Mouse (Mus musculus): ENCODE measurements around the gene Hist1h4a. TPM values are rescaled to one million over a fixed set of nuclear protein-coding genes. Genes with fewer than 3 reads are reported as not detected.
A peak's percentile ranks its signal among the peaks of the same experiment; 100 is the strongest.

Gene Hist1h4a
- polyA plus RNA-seq, 1 experiment, result 5.4 TPM

DNA sequence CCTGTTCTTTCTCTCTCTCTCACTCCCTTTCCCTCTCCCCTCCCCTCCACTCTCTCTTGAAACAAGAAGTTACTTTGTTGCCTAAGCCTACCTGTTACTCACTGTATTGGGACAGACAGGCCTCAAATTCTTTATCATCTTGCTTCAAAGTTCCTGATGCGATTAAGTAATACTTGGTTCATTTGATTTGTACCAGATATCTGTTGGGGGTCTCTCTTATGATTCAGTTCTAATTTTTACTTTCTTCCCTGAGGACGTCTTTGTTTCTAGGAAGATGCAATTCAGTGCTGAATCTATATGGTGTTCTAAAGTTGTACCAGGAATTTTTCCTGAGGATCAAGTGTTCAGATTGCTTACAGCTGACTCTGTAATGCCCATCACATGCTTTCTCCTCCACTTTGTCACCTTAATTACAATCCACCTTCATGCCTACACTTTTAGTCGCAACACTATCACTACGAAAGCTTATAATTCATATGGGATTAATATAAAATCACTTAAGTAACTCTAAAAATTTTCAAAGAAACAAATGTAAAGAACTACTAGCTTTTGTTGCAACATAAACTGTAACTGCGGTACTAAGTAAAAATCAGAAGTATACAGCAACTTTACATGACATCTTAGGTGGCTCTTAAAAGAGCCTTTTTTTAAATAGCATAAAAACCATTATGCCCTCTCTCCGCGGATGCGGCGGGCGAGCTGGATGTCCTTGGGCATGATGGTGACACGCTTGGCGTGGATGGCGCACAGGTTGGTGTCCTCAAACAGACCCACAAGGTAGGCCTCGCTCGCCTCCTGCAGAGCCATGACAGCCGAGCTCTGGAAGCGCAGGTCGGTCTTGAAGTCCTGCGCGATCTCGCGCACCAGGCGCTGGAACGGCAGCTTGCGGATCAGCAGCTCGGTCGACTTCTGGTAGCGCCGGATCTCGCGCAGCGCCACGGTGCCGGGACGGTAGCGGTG is 16.3 kb downstream of the Hist1h4a start:
- Histone ChIP-seq H3K4me1 (ENCODE audit: control insufficient read depth, insufficient read depth, low read length) (peaks cover 8% of the 10 kb centered on the region), H3K4me3 (ENCODE audit: insufficient read depth, low read length) (peak overlapping the region; percentile 47), H3K27ac (ENCODE audit: insufficient read depth, low read length) (peak overlapping the region; percentile 66)
- no peak for TF ChIP-seq CTCF (IDR thresholded peaks at IDR 0.05; ENCODE audit: borderline replicate concordance, insufficient read depth, low read length)
- peak; percentile 76 for TF ChIP-seq POLR2A (IDR thresholded peaks at IDR 0.05; ENCODE audit: low read depth, low read length)

GRCm38 (mm10) chr13:23743963-23744362 is 17.1 kb downstream of the Hist1h4a start:
- TF ChIP-seq POLR2A (IDR thresholded peaks at IDR 0.05; ENCODE audit: low read depth, low read length), result no peak; the same call in 1 of the 2 replicates
- no peak for TF ChIP-seq CTCF (IDR thresholded peaks at IDR 0.05; ENCODE audit: borderline replicate concordance, insufficient read depth, low read length)
- Histone ChIP-seq H3K4me1 (ENCODE audit: control insufficient read depth, insufficient read depth, low read length) (peaks cover 6% of the 10 kb centered on the region), H3K4me3 (ENCODE audit: insufficient read depth, low read length) (no peak overlapping the region; the same call in 1 of the 2 replicates), H3K27ac (ENCODE audit: insufficient read depth, low read length) (peak overlapping the region; percentile 66; the same call in 1 of the 2 replicates)

GRCm38 (mm10) chr13:23743215-23743614 is 17.8 kb downstream of the Hist1h4a start:
- H3K27ac ChIP-seq (ENCODE audit: insufficient read depth, low read length), result no peak overlapping the region
- H3K4me3 ChIP-seq (ENCODE audit: insufficient read depth, low read length), result no peak overlapping the region
- TF ChIP-seq CTCF (IDR thresholded peaks at IDR 0.05; ENCODE audit: borderline replicate concordance, insufficient read depth, low read length) (no peak), POLR2A (IDR thresholded peaks at IDR 0.05; ENCODE audit: low read depth, low read length) (no peak)
- peaks cover 6% of the 10 kb centered on the region; the same call in 1 of the 2 replicates for H3K4me1 ChIP-seq (ENCODE audit: control insufficient read depth, insufficient read depth, low read length)

GRCm38 (mm10) chr13:23742007-23742406 is 19.0 kb downstream of the Hist1h4a start:
- Histone ChIP-seq H3K27ac (ENCODE audit: insufficient read depth, low read length) (no peak overlapping the region), H3K4me1 (ENCODE audit: control insufficient read depth, insufficient read depth, low read length) (peaks cover 6% of the 10 kb centered on the region; the same call in 1 of the 2 replicates), H3K4me3 (ENCODE audit: insufficient read depth, low read length) (no peak overlapping the region)
- no peak for TF ChIP-seq CTCF (IDR thresholded peaks at IDR 0.05; ENCODE audit: borderline replicate concordance, insufficient read depth, low read length)
- no peak for TF ChIP-seq POLR2A (IDR thresholded peaks at IDR 0.05; ENCODE audit: low read depth, low read length)

DNA sequence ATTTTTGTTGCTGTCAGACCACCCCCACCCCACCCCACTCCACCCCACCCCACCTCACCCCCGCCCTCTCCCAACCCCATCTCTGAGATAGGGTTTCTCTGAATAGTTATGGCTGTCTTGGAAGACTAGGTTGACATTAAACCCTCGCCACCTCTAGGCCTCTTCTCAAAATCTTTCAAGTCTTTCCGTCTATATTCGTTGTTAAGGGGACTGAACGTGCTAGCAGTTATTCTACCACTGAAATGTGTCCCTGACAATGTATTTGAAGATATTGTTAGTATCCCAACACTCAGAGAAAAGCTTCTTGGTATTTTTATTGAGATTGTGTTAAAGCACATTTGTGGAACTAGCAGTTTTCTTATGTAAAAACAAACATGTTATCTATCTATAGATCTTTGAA is 20.1 kb downstream of the Hist1h4a start:
- H3K4me3 ChIP-seq (ENCODE audit: insufficient read depth, low read length), result no peak overlapping the region
- peaks cover 6% of the 10 kb centered on the region; the same call in 1 of the 2 replicates for H3K4me1 ChIP-seq (ENCODE audit: control insufficient read depth, insufficient read depth, low read length)

DNA sequence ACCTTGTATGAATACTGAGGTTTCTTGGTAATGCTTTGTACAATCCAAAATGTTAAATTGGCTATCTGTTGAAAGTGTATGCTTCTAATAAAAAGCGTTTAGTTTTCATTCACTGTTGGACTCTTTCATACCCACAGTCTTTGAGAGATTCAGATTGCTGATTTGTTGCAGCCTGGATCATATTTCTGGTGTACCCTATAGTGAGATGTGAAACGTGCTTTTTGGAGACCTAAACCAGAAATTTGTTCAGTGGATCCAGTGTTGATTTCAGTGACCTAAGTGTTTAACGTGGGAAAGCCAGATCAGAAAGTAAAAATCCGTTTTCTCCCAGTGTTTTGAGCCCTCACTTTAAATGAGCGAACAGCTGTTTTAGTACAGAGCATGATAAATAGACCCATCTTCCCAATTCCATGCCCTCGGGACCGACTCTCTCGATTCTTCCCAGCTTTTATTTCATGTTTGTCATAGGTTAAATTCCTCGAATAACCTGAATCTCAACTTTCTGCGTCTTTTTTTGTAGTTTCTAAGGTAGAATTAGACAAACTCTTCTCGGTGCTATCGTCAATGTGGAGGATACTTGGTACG is 20.7 kb downstream of the Hist1h4a start:
- Histone ChIP-seq H3K27ac (ENCODE audit: insufficient read depth, low read length) (peak overlapping the region; percentile 96), H3K4me3 (ENCODE audit: insufficient read depth, low read length) (peak overlapping the region; percentile 83), H3K4me1 (ENCODE audit: control insufficient read depth, insufficient read depth, low read length) (peaks cover 6% of the 10 kb centered on the region)
- TF ChIP-seq POLR2A (IDR thresholded peaks at IDR 0.05; ENCODE audit: low read depth, low read length), result peak; percentile 45; the same call in 1 of the 2 replicates
- TF ChIP-seq CTCF (IDR thresholded peaks at IDR 0.05; ENCODE audit: borderline replicate concordance, insufficient read depth, low read length), result no peak

More for the DNA sequence above, 20.1 kb downstream of the Hist1h4a start:
- TF ChIP-seq POLR2A (IDR thresholded peaks at IDR 0.05; ENCODE audit: low read depth, low read length) (no peak), CTCF (IDR thresholded peaks at IDR 0.05; ENCODE audit: borderline replicate concordance, insufficient read depth, low read length) (no peak)
- H3K27ac ChIP-seq (ENCODE audit: insufficient read depth, low read length), result no peak overlapping the region

DNA sequence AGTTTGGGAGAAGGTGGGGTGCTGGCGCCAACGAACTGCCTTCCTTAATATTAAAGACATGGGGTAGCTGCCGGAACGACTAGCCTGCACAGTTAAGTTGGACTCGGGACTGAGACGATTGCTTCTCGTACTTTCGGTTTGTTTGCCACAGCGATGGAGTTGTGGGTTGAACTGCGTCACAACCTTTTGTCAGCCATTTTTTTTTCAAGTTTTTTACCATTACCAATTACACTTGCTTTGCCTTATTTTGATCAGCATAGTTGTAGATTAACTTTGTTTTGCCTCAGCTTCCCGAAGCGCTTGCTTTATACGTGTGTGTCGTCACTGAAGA is 21.1 kb downstream of the Hist1h4a start:
- peak overlapping the region; percentile 96 for H3K27ac ChIP-seq (ENCODE audit: insufficient read depth, low read length)
- TF ChIP-seq POLR2A (IDR thresholded peaks at IDR 0.05; ENCODE audit: low read depth, low read length) (peak; percentile 67), CTCF (IDR thresholded peaks at IDR 0.05; ENCODE audit: borderline replicate concordance, insufficient read depth, low read length) (no peak)
- peaks cover 6% of the 10 kb centered on the region for H3K4me1 ChIP-seq (ENCODE audit: control insufficient read depth, insufficient read depth, low read length)
- H3K4me3 ChIP-seq (ENCODE audit: insufficient read depth, low read length), result peak overlapping the region; percentile 83

GRCm38 (mm10) chr13:23739069-23739921 is 21.7 kb downstream of the Hist1h4a start:
- H3K4me1 ChIP-seq (ENCODE audit: control insufficient read depth, insufficient read depth, low read length), result peaks cover 6% of the 10 kb centered on the region
- peak overlapping the region; percentile 83 for H3K4me3 ChIP-seq (ENCODE audit: insufficient read depth, low read length)
- TF ChIP-seq POLR2A (IDR thresholded peaks at IDR 0.05; ENCODE audit: low read depth, low read length) (peak; percentile 84), CTCF (IDR thresholded peaks at IDR 0.05; ENCODE audit: borderline replicate concordance, insufficient read depth, low read length) (no peak)
- H3K27ac ChIP-seq (ENCODE audit: insufficient read depth, low read length), result peak overlapping the region; percentile 96

GRCm38 (mm10) chr13:23738677-23739068 is 22.4 kb downstream of the Hist1h4a start, which contains the start of gene Hist1h1c:
Gene Hist1h1c (plus strand): TSS chr13:23738808.
- Histone ChIP-seq H3K4me3 (ENCODE audit: insufficient read depth, low read length) (peak within 1 kb of the TSS; percentile 83), H3K4me1 (ENCODE audit: control insufficient read depth, insufficient read depth, low read length) (peaks cover 4% of the 10 kb centered on the region; the same call in 1 of the 2 replicates), H3K27ac (ENCODE audit: insufficient read depth, low read length) (peak within 1 kb of the TSS; percentile 96)
- peak; percentile 99 for TF ChIP-seq POLR2A (IDR thresholded peaks at IDR 0.05; ENCODE audit: low read depth, low read length)
- no peak for TF ChIP-seq CTCF (IDR thresholded peaks at IDR 0.05; ENCODE audit: borderline replicate concordance, insufficient read depth, low read length)
